Mouse (Mus musculus) 416B (cell line): ENCODE measurements around the gene Dap.
A peak's percentile ranks its signal among the peaks of the same experiment; 100 is the strongest.

Experiments used
- DNase-seq: peaks from one replicate; pipeline ENCODE4 v3.0.0; 2011; ENCODE audit warnings: low read depth

The Dap gene

DNA sequence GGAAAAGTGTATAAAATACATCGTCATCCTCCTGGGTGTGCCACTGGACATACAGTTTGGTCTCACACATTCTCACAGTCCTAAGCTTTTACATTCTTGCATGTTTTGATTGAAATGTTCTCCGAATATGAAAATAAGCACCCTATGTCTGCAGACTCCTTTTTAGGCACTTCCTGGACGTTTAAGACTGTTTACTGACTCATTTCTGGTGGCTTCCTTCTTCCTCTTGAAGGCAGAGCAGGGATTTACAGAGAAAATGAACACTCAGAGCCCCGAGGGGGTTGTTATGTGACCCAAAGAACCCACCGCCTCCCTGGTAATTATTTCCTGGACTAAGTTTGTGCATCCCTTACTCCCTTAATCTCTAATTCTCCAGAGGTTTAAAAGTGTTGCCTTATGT, 13.8 kb downstream of the Dap start:
- peak; percentile 63 for DNase-seq

DNA sequence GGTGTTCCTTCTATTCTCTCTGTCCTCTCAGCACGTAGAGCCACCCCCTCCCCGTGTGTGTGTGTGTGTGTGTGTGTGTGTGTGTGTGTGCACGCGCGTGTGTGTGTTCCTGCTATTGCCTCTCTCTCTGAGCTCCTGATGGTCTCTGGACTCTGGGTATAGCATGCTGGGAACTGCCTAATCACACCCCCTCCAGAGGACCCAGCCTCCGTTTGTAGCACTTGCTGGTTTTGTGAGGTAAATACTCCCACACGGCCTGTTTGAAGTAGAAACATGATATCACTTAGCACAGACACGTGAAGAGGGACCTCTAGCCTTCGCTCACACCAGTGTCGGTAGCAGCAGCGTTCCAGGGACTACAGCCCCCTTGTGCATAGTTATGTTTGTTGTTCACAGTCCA, 14.5 kb downstream of the Dap start:
- no peak for DNase-seq

DNA sequence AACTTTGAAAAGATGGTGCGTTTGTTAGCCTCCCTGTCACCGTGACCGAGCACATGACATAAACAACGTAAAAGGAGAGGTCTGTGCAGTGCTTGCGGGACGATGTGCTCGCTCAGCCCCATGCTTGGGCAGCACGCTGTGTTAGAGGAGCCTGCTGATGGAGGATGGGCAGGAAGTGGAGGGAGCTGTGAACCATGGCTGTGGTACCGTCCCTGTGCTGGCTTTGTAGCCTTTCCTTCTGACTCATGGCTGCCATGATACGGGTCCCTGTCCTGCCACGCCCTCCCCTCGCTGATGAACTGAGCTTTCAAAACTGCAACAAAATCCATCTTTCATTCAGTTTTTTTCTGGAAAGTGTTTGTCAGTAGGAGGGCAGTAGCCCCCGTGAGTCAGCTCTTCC, 15.6 kb downstream of the Dap start:
- DNase-seq = no peak

DNA sequence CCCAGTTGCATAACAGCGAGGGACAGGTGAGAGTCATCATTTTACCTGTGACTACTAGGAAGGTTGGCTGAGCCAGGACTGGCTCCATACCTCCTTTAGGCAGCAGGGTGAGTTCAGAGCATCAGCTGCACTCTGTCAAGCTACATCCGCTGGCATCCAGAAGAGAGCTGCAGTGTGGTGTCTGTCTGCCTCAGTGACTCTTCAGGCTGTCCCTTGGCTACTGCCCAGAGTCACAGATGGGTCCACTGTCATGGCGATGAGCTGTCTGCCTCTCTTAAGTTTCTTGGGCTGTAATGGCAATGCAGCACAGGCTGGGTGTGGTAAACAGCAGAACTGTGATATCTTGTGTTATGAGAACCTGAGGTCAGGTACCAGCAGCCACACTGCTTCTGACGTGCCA, 16.1 kb downstream of the Dap start:
- no peak for DNase-seq

DNA sequence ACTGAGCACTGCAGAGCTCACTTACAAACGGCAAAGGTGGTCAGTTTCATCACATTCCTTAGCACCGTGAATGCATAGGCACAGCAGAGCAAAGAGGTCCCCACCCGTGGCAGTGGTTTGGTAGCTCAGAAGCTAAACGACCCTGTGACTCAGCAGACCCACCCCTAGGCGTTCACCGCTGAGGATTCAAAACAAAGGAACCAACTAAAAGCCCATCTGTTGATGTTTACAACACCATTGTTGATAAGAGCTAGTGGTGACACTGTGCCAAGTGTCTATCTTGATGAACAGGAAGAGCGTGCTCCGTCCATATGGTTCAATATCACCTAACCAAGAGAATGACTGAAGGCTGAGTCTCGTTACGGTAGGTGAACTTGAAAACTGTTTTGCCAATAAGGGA, 19.1 kb downstream of the Dap start:
- no peak for DNase-seq

DNA sequence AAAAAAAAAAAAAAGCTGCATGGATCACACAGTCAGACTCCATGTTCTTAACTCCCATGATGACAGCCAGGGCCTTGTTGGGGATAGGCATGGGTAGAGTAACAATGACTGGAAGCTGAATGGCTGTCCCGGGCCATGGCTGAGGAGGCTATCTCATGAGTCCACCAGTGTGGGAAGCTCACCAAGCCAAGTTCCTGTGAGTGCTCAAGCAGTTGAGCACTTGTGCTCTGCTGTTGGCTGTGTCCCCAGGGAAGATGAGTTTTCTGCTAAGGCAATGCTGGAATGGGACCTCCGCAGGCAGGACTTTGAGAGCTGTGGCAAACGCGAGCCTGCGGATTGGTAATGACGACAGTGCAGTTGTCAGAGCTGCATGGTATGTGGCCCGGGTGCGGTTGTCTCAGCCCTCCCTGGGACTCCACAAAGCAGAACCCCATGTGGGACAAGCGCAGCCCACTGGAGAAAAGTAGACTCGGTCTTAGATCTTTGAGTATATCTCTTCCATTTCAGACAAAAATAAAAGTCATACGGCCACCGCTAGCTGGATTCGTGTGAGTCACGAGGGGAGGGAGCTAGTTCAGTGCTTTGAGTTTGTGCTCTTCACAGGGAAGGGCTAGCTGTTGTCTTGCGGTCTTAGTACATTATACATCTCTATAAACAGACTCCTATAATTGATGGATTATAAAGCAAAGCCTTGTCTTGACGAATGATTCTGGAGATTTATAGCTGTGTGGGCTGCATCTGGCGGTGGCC, 20.8 kb downstream of the Dap start:
- DNase-seq = no peak

DNA sequence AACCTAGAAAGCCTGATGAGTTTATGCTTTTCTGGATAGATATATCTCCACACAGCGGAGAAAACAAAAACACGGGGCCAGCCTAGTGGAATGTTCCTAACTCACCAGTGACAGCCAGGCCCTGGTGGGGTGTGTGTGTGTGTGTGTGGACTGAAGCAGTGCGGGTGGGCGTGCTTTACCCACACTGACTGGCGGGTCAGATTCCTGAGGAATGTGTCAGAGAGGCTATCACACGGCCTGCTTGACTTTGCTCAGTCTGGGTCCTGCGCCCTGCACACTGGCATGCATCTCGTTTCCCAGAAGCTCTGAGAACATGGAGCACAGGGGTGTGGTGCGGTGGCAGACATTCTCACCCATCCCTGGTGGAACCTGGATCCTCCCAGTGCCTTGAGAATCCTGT, 21.8 kb downstream of the Dap start:
- no peak for DNase-seq

DNA sequence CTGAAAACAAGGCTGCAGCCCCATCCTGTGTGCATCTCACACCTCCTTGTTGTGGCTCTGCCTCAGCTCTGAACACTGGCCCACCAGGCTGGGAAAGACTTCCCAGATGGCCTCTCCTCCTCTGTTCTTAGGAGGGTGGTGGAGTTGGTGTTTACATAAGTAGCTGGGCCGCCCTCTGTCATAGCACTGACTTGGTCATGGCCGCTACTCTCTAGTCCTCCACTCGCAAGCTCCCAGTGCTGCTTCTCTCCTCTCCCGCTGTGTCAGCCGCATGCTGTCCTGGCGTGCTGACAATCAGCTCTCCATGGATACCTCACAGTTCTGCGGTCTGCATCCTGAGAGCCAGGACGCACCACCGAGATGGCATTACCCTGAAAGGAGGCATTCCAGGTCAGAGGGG, 22.9 kb downstream of the Dap start:
- DNase-seq = no peak

DNA sequence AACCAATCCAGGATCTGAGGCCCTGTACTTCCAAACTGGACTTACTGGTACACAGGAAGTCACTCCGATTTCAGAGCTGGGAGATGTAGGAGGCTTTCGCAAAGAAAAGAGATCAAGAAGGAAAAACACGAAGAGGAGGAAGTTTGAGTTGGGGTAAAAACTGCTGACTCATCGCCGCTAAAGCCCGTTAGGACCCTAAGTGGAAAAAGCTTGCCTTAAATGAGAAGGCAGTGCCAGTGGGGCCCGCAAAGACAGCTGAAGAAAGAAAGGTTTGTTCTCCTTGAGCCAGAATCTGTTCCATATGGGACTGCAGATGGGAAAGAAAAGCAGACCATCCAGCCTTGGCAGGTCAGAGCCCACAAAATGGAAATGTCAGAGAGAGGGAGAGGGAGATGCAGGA, 24.8 kb downstream of the Dap start:
- no peak for DNase-seq

DNA sequence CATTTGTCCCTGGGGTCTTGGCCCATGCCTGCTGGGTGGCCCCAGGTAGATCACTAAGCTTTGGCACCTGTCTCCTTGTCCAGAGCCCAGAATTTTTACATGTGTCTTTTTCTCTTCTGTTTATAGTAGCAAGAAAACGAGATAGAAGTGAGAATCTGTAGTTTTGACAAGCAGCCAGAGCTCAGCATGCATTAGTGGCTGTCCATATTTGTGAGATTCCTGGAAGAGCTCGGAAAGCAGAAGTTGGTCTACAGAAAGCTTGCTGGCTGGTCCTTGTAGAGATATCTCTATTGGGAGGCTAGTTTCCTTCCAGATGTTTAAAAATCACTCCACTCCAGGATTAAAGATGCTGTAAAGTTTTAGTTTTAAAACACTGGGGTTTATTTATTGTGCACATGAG, 25.9 kb downstream of the Dap start:
- DNase-seq = no peak

DNA sequence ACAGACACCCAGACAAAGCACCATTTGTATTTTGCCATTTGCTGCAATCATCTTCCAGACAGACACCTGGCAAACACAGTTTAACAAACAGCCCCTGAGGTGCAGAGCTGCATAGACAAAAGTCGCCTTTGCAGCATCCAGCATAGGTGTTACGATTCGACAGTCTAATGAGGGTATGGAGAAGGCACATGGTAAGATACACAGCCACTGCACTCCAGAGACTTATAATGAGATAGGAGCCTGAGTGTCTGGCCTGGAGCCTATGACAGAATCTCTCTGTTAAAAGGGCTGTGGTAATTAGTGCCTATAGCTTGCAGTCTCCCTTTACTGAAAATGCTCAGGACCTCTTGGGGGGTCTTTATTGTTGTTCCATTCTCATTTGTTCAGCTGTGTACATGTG, 26.6 kb downstream of the Dap start:
- DNase-seq = no peak

DNA sequence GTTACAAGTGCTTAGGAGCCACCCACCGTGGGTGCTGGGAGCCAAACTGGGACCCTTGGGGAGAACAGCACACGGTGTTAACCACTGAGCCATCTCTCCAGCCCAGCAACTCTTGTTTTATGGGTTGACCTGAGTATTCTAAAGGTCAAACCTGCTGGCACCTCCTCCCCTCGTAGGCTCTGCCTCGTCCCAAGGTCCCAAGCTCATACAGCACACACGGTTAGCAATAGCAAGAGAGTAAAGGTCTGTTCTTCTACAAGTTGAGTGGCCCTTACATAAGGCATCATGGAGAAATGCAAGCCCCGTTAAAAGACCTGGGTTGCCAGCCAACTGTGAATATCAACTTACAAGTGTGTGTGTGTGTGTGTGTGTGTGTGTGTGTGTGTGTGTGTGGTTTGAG, 27.1 kb downstream of the Dap start:
- DNase-seq = no peak

DNA sequence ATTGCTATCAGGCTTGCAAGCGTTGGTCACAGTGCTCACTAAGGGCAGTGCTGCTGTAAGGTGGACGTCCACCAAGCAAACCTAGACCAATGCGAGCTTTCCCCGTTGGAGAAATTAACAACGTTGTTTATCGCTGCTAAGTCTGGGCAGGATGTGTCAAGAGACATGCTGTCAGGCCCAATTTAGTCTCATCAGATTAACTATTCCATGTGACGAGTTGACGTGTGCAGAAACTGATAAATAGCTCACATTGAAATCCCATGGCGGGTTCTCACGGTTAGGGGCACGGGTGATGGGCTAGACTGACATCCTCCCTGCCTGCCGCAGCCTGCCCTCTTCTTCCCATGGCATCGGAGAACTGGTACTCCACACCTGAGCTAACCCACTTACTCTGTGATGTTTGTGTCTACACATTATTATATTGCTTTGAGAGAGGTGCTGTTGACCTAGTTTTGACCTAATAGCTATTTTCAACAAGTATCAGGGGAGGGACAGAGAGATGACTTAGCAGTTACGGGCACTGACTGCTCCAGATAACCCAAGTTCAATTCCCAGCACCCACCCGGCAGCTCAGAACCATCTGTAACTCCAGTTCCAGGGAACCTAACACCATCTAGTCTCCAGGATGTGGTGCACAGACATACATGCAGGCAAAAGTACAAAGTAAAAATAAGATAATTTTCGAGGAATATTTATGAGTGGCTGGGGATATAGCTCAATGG, 28.6 kb downstream of the Dap start:
- no peak for DNase-seq

DNA sequence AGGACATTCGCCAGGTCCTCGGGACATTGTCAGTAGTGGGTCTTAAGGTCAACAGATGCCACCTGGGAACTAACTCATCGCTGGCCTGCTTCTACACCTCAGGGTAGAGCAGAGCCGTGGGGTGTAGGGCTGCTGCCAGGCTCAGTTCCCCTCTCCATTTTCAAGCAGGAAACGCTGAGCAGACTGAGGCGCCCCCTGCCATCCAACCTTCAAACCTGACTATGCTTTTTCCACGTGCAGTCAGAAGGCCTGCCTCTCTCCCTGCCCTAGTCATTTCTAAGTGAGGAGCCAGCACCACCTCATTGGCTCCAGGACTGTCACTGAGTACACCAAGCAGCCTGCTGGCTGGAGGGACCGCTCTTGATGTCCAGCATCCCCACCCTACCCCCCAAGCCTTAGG, 29.3 kb downstream of the Dap start:
- no peak for DNase-seq

DNA sequence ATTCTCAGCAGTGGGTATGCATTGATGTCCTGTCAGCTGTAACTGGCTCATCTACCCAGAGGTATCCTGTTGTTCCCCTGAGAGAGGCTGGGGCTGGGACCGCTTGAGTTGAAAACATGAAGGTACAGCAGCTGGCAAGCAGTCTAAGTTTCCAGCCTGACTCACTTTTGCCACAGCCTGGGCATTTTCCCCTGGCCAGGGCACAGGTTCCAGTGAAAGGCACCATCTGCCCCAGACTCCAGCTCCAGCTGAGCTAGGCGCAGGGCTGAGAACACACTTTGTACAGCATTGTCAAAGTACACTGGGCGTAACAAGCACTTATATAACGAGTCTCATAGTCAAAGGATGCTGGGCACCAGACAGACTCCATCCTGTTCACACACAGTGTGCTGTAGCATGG, 29.8 kb downstream of the Dap start:
- DNase-seq = no peak

DNA sequence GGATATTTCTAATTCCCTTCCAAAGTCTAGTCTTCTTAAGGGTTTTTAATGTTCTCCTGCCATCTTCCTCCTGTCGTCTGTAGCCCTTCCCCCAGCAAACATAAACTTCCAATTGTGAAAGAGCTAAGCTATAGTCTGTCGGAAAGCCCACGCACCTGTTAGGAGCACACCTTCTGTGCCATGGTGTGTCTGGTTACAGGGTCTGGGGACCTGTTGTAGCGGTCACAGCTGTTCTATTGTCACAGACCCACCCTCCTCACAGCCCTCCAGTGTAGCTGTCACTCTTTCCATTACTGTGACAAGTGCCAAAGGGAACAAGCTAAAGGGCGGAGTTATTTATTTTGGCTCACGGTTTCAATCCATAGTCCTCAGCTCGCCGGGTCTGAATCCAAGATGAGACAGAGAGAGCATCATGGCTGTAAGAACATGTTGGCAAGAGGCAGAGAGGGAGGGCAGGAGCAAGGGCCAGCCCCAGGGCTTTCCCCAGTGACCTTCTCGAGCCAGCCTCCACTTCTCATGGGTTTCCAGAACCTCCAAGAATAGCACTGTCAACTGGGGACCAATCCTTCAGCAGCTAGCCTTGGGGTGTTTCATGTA, 30.9 kb downstream of the Dap start:
- DNase-seq = no peak

DNA sequence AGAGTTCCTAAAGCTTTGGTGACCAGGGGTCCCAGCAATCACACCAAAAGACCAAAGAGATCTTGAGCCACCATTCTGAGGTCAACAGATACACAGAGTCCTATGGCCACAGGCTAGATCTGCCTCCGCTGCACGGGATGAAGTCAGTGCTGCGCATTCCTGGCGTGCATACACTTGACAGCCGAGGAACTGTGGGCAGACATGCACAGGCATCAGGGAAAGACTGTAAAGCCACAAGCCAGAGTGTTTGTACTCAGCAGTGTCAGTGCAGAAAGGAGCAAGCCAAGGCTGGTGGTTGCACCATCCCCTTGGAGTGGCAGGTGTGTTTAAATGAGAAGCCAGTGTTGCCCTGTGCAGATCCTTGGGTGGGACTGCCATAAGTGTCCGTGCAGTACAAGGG, 31.6 kb downstream of the Dap start:
- no peak for DNase-seq

DNA sequence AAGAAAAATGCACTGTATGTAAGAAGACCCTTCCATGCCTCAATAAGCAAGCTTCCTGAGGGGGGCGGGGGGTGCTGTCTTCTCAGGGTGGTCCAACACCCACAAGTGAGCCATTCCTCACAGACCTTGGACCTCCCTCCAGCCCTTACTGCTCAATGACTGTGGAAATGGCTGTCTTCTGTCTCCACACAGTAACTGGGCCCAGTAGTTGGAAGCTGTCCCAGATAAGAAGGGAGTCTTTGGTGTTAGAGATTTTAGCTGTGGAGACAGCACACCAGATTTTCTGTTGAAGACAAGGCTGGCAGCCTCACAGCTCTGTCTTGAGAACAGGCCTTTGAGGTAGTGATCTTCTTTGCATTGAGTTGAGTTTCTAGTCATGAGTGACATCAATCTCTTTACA, 33.2 kb downstream of the Dap start:
- DNase-seq = no peak

DNA sequence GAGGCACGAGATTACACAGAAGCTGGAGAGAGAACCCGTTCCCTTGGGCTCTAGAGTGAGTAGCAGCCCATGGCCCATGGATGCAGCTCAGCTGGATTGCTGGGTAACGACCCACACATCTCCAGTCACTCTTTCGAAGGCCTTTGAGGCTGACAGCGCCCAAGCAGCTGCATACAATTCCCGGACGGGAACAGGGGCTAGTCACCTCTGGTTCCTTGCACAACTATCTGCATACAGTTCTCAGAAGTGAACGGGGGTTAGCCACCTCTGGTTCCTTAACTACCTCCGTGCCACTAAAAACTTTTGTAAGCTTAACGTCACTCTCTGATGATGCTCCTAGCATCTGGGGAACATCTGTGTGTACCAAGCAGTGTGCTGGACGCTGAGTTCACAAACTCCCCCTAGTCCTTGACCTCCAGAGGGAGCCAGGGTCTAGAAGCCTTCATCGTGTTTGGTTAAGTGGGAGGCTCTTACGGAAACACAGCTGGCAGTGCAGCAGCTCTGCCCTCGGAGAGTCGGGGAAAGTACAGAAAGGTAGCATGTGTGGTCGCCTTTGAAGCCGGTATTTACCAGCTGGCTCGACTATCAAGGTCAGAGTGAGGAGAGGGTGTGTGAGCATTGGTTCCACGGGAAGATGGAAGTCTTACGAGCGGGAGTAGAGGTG, 34.0 kb downstream of the Dap start:
- no peak for DNase-seq

DNA sequence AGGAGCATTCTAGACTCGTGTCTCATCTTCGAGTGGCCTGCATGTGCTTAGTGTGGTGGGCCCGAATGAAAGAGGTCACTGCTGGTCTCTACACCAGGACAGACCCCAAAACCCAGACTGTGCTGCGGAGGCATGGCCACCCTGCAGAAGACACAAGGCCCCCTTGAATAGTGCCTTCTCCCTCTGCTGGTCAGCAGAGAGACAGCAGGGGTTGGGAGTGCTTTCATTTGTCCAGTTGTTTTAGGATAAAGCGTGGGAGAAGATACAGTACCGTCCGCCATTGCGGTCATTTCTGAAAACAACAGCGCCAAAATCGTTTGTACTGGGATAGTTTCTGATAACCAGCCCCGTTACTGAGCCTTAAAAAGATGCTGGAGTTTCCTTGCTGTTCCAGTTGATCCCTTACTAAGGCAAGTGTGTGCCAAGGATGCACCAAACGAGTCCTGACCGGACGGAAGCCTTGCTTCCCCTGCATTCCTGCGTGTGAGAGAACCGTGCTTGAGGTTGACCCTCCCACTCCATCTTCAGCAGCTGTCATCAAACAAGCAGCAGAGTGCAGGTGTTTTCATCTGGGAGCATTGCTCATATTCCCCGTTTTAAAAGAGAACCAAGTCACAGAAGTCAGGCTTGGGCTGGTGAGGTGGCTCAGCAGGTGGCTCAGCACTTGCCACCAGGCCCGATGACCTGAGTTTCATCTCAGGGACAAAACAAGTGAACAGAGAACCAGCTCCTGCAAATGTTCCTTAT, 34.8 kb downstream of the Dap start:
- DNase-seq = no peak

DNA sequence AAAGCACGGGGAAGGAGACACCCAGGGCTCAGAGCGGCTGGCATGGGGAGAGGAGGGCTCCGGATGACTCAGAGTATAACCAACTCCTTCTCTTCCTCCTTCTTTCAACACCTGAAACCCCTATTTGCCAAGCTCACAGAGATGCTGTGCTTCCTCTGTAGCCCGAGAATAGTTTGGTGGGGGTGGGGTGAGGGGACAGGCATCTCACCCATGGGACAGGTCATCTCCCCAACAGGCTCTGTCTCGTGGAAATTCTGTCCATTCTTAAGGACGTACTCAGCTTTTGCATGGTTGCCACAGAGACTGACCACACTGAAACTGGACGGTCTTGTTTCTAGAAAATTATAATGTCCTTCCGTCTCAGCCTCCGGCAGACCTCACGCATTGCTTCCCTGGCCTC, 37.0 kb downstream of the Dap start:
- DNase-seq = no peak

DNA sequence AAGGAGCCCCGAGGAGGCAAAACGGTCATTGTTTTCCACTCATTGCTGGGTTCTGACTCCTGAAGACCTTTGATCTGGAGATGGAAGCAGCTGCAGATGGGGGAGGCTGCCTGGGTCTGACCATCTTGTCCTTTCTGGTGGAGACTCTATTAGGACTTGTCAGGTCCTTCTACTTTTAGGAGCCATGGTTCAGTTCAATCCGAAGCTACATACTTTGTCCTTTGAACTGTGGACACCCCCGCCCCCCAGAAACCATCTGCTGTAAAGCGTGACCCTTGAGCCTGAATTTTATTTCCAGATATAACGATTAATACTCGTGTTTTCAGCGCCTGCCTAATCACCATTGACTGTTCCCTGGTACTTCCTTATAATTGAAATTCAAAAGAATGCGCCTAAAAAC, 38.2 kb downstream of the Dap start:
- no peak for DNase-seq
